Mouse (Mus musculus) heart, postnatal 0 days (tissue): ENCODE measurements at regions not wholly inside any gene's neighbourhood (a gene's known extent, or its start where the extent isn't known, plus 50 kb on each side); places are given as distances from the start of the nearest gene placed in this dataset.

Experiments used
- CTCF ChIP-seq: IDR thresholded peaks from 2 replicates; pipeline ENCODE4 v1.5.1; 2016; ENCODE audit warnings: antibody characterized with exemption, control low read depth, low read depth
- EP300 ChIP-seq: IDR thresholded peaks from 2 replicates; pipeline ENCODE4 v1.6.1; 2016; ENCODE audit warnings: antibody characterized with exemption, low read depth

DNA sequence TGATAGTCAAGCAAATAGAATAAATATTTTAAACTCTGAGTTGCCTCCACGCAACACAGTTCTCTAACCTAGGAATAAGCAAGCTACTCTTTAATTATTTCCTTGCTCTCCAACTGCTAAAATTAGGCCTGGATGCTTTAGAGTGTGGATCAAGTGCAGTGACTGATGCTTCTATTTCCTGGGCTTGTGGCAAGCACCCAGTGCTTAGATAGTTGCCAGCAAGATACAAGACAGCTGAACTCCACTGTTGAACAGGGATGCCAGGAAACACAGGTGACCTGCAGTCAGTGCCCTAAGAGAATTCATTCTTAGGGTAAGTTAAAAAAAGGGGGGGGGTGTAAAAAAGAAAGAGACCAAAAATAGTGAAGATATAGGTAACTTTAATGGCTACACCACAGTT lies 306.7 kb downstream of the Hlx start:
- TF ChIP-seq EP300: no peak
- TF ChIP-seq CTCF: no peak
